Mouse (Mus musculus): Measurements from ENCODE around the gene Haus6.

- TF ChIP-seq MAFK (IDR thresholded peaks at IDR 0.05; ENCODE audit: insufficient replicate concordance, low read length) (no peak), MAX (IDR thresholded peaks at IDR 0.05; ENCODE audit: low read length) (no peak), POLR2A (IDR thresholded peaks at IDR 0.05; ENCODE audit: low read depth, low read length) (no peak), TCF12 (IDR thresholded peaks at IDR 0.05; ENCODE audit: low read depth, low read length) (no peak), ZC3H11A (IDR thresholded peaks at IDR 0.05; ENCODE audit: low read depth, low read length) (no peak)
These were observed 77.8 kb downstream of the Haus6 start for GRCm38 (mm10) chr4:86534091-86534481.

Data from CH12.LX (cell line).